Mouse (Mus musculus) limb, embryonic 11.5 days (tissue): ENCODE results near the gene Apopt1. TPM values are rescaled to one million over a fixed set of nuclear protein-coding genes. Genes with fewer than 3 reads are reported as not detected.

Experiments used
- ATAC-seq: fragments of 200-750 bp; cut with Nextera tagmentation; 2 replicates; pipeline ENCODE4 v1.8.0; 2017; ENCODE audit warnings: low read depth; ENCODE audit not compliant: insufficient number of reproducible peaks, low FRiP score, low TSS enrichment
- DNase-seq: peaks from one replicate; pipeline ENCODE4 v3.0.0-alpha.2; 2015; ENCODE audit warnings: low spot score
- H3K27ac ChIP-seq: fragments of 300-500 bp; sonication (generic); replicated peaks from 2 replicates; pipeline ENCODE4 v1.5.1; 2014; ENCODE audit warnings: low read depth, mild to moderate bottlenecking, low read length
- H3K27me3 ChIP-seq: fragments of 300-500 bp; sonication (generic); 2 replicates; pipeline ENCODE4 v1.6.1; 2014; ENCODE audit warnings: mild to moderate bottlenecking, low read length, mixed read lengths; ENCODE audit not compliant: control insufficient read depth, insufficient read depth
- H3K36me3 ChIP-seq: fragments of 300-500 bp; sonication (generic); 2 replicates; pipeline ENCODE4 v1.6.1; 2014; ENCODE audit warnings: mild to moderate bottlenecking, low read length, moderate library complexity, mixed read lengths; ENCODE audit not compliant: control insufficient read depth, insufficient read depth
- H3K4me1 ChIP-seq: fragments of 300-500 bp; sonication (generic); 2 replicates; pipeline ENCODE4 v1.6.1; 2014; ENCODE audit warnings: low read length, mixed read lengths; ENCODE audit not compliant: control insufficient read depth, insufficient read depth
- H3K4me2 ChIP-seq: fragments of 300-500 bp; sonication (generic); 2 replicates; pipeline ENCODE4 v1.6.1; 2014; ENCODE audit warnings: low read depth, mild to moderate bottlenecking, moderate library complexity; ENCODE audit not compliant: severe bottlenecking
- H3K4me3 ChIP-seq: fragments of 300-500 bp; sonication (generic); 2 replicates; pipeline ENCODE4 v1.5.1; 2014; ENCODE audit warnings: low read depth, low read length
- H3K9ac ChIP-seq: fragments of 300-500 bp; sonication (generic); 2 replicates; pipeline ENCODE4 v1.6.1; 2014; ENCODE audit warnings: mild to moderate bottlenecking, low read length
- H3K9me3 ChIP-seq: fragments of 300-500 bp; sonication (generic); 2 replicates; pipeline ENCODE4 v1.6.1; 2016; ENCODE audit warnings: low read length; ENCODE audit not compliant: control insufficient read depth
- WGBS: fragments of 180-500 bp; shearing (Covaris S2); extraction: QIAGEN DNeasy Blood & Tissue Kit; methylation state at CpG from one replicate; pipeline ENCODE4 v1.1.7; 2014; 5-methylcytosine and 5-hydroxymethylcytosine counted together
- polyA plus RNA-seq: library from polyadenylated mRNA; unstranded; fragments of >200 nt; fragmentation: Nextera tagmentation; extraction: Ambion mirVana; gene quantifications from 2 replicates; pipeline ENCODE4 v1.2.1, GENCODE M21; 2014

The Apopt1 gene
- polyA plus RNA-seq, 1 experiment from 2014 or later = 55.1 TPM

DNA sequence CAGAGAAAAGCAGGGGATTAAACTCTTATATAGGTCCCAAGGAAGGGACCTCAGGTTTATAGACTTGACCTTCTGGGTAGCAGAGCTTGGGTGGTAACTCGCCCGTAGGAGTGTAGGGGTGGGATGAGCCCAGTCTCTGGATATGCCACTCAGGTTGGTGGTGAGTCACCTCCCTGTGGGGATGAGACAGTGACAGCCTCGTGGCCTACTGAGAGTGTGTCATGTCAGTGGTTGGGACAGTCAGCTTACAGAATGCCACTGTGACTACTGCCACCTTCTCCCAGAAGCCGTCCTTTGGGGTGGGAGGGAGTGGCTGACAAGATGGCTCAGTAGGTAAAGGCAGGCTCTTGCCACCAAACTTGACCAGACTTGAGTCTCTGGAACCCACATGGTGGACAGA is 26.7 kb upstream of the Apopt1 start:
- H3K4me1 ChIP-seq = no peaks in the 10 kb centered on the region
- no peak overlapping the region for H3K27ac ChIP-seq
- no peaks in the 10 kb centered on the region for H3K36me3 ChIP-seq
- H3K4me2 ChIP-seq = no peak overlapping the region
- ATAC-seq = no peak
- WGBS = 75% methylated on average over 4 of the region's 4 CpGs
- no peaks in the 10 kb centered on the region for H3K9me3 ChIP-seq
- no peak overlapping the region for H3K4me3 ChIP-seq
- no peaks in the 10 kb centered on the region for H3K27me3 ChIP-seq
- H3K9ac ChIP-seq = no peak overlapping the region
- DNase-seq = no peak

DNA sequence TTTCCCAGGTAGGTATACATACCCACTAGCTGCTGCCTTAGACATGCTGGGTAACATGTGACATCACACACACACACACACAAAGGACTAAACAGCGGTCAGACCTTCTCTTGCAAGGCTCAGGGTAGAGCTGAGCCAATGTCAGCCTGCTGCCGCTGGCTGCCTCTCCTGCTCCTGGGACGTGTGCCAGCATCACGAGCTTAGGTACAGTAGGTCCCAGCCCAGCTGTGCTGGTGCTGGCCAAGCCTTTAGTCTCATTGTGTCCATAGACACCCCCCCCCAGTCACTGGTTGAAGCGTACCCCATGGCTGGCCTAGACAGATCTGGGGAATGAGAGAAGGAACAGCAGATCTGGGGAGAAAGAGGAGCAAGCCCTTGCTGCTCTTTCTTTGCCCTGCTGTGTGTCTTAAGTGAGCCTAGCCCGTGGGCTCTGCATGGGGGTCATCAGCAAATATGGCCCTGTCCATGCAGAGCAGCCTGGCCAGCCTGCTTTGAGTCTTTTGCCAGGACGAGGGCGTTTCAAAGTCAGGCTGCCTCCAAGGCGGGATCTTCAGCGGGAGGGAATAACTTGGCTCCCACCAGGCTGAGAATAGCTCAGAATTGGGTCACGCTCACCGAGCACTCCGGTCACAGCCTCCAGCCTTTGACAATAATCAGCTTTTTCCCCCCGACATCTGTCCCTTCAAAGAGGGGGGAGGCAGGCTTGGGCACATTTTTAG is 25.6 kb upstream of the Apopt1 start:
- ATAC-seq = no peak
- DNase-seq = no peak
- Histone ChIP-seq H3K9me3 (no peaks in the 10 kb centered on the region), H3K36me3 (no peaks in the 10 kb centered on the region), H3K27ac (no peak overlapping the region), H3K4me3 (no peak overlapping the region), H3K4me1 (peaks cover 4% of the 10 kb centered on the region; the same call in 1 of the 2 replicates), H3K27me3 (no peaks in the 10 kb centered on the region), H3K9ac (no peak overlapping the region), H3K4me2 (no peak overlapping the region)
- WGBS = 53% methylated on average over 14 of the region's 14 CpGs

DNA sequence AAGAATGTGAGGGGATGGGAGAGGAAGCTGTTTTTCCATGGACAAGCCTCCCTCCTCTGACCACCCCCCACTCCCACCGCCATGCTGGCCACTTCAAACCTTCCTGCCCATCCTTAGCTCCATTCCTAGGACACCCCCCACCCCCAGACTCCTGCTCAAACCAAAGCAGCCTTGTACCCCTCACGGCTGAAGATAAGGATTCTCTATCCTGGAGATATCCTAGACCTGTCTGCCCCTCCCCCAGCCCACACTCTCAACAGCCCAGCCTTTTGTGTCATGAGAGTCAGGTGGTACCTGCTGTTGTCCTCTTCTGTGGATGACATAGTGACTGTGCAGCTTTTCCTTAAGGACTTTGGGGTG is 25.0 kb upstream of the Apopt1 start:
- no peak overlapping the region for H3K9ac ChIP-seq
- 49% methylated on average over 2 of the region's 2 CpGs for WGBS

GRCm38 (mm10) chr12:111689426-111689825 is 23.6 kb upstream of the Apopt1 start:
- no peak overlapping the region for H3K27ac ChIP-seq
- no peak for DNase-seq
- peaks cover 13% of the 10 kb centered on the region for H3K4me1 ChIP-seq
- 84% methylated on average over 11 of the region's 11 CpGs for WGBS
- H3K9ac ChIP-seq = no peak overlapping the region
- H3K27me3 ChIP-seq = no peaks in the 10 kb centered on the region
- no peak overlapping the region for H3K4me2 ChIP-seq
- H3K36me3 ChIP-seq = no peaks in the 10 kb centered on the region
- no peaks in the 10 kb centered on the region for H3K9me3 ChIP-seq
- no peak overlapping the region for H3K4me3 ChIP-seq
- no peak for ATAC-seq

More for the DNA sequence above, 25.0 kb upstream of the Apopt1 start:
- no peak for DNase-seq
- Histone ChIP-seq H3K4me3 (no peak overlapping the region), H3K27me3 (no peaks in the 10 kb centered on the region), H3K9me3 (no peaks in the 10 kb centered on the region), H3K27ac (no peak overlapping the region), H3K36me3 (no peaks in the 10 kb centered on the region), H3K4me2 (no peak overlapping the region), H3K4me1 (peaks cover 4% of the 10 kb centered on the region; the same call in 1 of the 2 replicates)
- ATAC-seq = no peak

GRCm38 (mm10) chr12:111691346-111691872 is 21.7 kb upstream of the Apopt1 start:
- no peak overlapping the region for H3K4me2 ChIP-seq
- peaks cover 18% of the 10 kb centered on the region for H3K4me1 ChIP-seq
- no peaks in the 10 kb centered on the region for H3K9me3 ChIP-seq
- DNase-seq (no peak), ATAC-seq (no peak)
- 0 out of 2 replicates have a peak overlapping the region, but pooled peaks have one; percentile 8 for H3K27ac ChIP-seq
- no peak overlapping the region; the same call in 1 of the 2 replicates for H3K9ac ChIP-seq
- H3K27me3 ChIP-seq = no peaks in the 10 kb centered on the region
- H3K36me3 ChIP-seq = no peaks in the 10 kb centered on the region
- no peak overlapping the region for H3K4me3 ChIP-seq
- WGBS = 29% methylated on average over 5 of the region's 5 CpGs

GRCm38 (mm10) chr12:111692899-111693298 is 20.2 kb upstream of the Apopt1 start:
- Histone ChIP-seq H3K4me2 (no peak overlapping the region), H3K27me3 (no peaks in the 10 kb centered on the region), H3K27ac (no peak overlapping the region), H3K9ac (peak overlapping the region; percentile 34; the same call in 1 of the 2 replicates), H3K9me3 (no peaks in the 10 kb centered on the region), H3K4me1 (peaks cover 18% of the 10 kb centered on the region), H3K36me3 (no peaks in the 10 kb centered on the region), H3K4me3 (no peak overlapping the region)
- DNase-seq = no peak
- WGBS = 86% methylated on average over 5 of the region's 5 CpGs
- ATAC-seq = no peak

DNA sequence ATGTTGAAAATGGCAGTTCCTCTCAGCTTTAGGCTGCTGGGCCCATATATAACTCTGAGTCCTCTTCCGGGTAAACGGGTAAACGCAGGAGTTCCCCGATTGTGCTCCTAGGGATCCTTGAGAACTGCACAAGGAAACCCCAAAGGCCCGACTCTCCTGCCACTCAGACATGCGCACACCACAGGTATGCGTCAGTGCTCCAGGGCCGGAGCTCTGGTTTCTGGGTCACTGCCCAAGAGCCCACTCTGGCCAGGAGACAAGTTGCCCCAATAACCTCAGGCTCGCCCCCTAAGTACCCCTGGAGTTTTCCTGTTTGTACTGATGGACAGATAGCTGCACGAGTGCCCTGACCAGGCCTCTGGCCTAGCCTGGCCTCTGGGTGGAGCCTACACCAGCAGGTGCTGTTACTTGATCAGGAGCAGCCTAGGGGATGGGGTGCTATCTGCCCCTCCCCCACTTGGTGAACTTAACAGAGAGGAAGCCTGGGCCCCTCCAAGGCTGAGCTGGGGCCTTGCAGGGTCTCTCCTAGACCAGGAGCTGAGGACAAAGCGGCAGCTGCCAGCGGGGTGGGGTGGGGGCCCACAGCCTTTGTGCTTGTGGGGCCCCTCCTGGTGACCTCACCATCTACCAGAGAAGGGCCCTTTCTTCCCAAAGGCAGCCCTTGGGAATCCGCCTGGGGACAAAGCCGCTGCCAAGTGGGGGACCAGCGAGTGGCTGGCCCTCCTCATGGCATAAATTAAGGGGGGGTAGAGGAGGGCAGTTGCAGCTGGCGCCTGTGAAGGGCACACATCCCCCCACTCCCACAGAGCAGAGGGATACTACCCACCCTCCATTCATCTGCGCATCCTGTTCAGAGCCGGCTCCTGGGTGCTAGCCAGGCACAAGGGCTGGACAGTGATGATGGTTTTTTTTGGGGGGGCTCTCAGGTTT is 19.5 kb upstream of the Apopt1 start:
- H3K27me3 ChIP-seq = no peaks in the 10 kb centered on the region
- no peak overlapping the region; the same call in 1 of the 2 replicates for H3K27ac ChIP-seq
- peak; percentile 52; the same call in 1 of the 2 replicates for ATAC-seq
- peak overlapping the region; percentile 12; the same call in 1 of the 2 replicates for H3K9ac ChIP-seq
- peaks cover 18% of the 10 kb centered on the region for H3K4me1 ChIP-seq
- no peaks in the 10 kb centered on the region for H3K9me3 ChIP-seq
- DNase-seq = peak; percentile 45
- H3K4me2 ChIP-seq = peak overlapping the region; percentile 20
- no peaks in the 10 kb centered on the region for H3K36me3 ChIP-seq
- H3K4me3 ChIP-seq = no peak overlapping the region
- WGBS = 49% methylated on average over 18 of the region's 18 CpGs

GRCm38 (mm10) chr12:111694271-111694781 is 18.7 kb upstream of the Apopt1 start:
- Histone ChIP-seq H3K4me2 (peak overlapping the region; percentile 4; the same call in 1 of the 2 replicates), H3K27ac (no peak overlapping the region), H3K9ac (peak overlapping the region; percentile 12; the same call in 1 of the 2 replicates), H3K4me3 (no peak overlapping the region), H3K36me3 (no peaks in the 10 kb centered on the region), H3K9me3 (no peaks in the 10 kb centered on the region), H3K4me1 (peaks cover 18% of the 10 kb centered on the region), H3K27me3 (no peaks in the 10 kb centered on the region)
- WGBS = 29% methylated on average over 12 of the region's 12 CpGs
- DNase-seq (no peak), ATAC-seq (no peak)
